Mouse (Mus musculus): Measurements from ENCODE around the gene Ahsa1. TPM values are rescaled to one million over a fixed set of nuclear protein-coding genes. Genes with fewer than 3 reads are reported as not detected.
"Not testable (repeated sequence)": the region's sequence is repeated elsewhere in the genome, so short reads cannot be mapped to it uniquely, and the experiment has no call there.

Ahsa1 gene
- polyA plus RNA-seq, 1 experiment from 2014 or later = 196 TPM

DNA sequence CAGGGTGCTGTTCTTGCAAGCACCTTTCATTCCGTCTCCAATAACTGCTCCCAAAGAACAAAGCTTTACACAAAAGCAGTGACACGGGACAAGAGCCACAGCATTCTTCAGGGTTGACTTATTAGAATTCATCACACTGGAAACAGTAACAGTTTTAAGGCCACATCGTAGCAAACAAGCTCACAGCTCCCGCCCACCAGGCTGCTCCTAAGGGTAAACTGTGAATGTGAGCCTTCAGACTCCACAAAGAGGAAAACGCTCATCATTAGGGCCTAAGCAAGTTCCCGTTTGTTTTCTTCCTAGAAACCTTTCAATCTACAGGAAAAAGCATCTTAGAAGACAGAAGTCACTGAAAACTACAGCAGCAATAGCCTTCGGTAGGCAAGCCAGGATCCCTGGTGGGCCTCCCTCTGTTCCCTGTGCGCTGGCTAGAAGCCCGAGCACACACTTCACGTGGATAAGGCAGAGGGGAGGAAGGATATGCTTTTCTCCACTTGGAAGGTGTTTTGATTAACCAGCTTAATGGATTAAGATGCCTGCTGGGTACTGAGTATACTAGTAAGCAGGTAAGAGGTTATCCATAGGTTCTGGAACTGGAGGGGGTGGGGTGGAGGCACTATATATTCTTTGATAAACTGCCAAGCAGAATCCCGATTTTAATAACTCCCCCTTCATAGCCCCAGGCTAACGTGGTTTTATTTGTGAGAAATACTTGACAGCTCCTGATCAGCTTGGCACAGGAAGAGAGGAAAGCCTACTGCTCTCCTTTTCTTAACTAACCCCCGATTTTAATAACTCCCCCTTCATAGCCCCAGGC is 39.7 kb downstream of the Ahsa1 start:
- no peak overlapping the region for H3K9ac ChIP-seq (ENCODE audit: low read depth, low read length)
- H3K9me3 ChIP-seq (replicated peaks; ENCODE audit: control insufficient read depth, low read length) = no peaks in the 10 kb centered on the region
- peaks cover 15% of the 10 kb centered on the region; the same call in 1 of the 2 replicates for H3K36me3 ChIP-seq (ENCODE audit: control insufficient read depth, insufficient read depth, low read length)
- 46% methylated on average over 13 of the region's 13 CpGs for WGBS (ENCODE audit: insufficient replicate concordance)
- no peak overlapping the region for H3K4me3 ChIP-seq (ENCODE audit: low read depth, low read length)
- H3K27me3 ChIP-seq (ENCODE audit: control insufficient read depth, insufficient read depth, low read length) = peaks cover 3% of the 10 kb centered on the region; the same call in 1 of the 2 replicates
- H3K27ac ChIP-seq (ENCODE audit: low read depth, low read length) = no peak overlapping the region
- no peak overlapping the region for H3K4me2 ChIP-seq
- no peak for ATAC-seq (replicated peaks; ENCODE audit: insufficient number of reproducible peaks, low FRiP score, low TSS enrichment)
- H3K4me1 ChIP-seq (ENCODE audit: control insufficient read depth, insufficient read depth, low read length) = no peaks in the 10 kb centered on the region; the same call in 1 of the 2 replicates

DNA sequence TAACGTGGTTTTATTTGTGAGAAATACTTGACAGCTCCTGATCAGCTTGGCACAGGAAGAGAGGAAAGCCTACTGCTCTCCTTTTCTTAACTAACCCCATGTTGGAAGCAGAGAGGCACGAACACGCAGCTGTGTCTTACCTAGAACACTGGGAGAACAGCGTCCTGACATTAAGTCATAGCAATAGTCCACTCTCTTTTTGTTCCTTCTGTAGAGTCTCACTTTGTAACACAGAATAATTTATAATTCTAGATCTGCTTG is 40.2 kb downstream of the Ahsa1 start:
- not testable (repeated sequence) for ATAC-seq (replicated peaks; ENCODE audit: insufficient number of reproducible peaks, low FRiP score, low TSS enrichment); H3K9ac ChIP-seq (ENCODE audit: low read depth, low read length); H3K4me1 ChIP-seq (ENCODE audit: control insufficient read depth, insufficient read depth, low read length); H3K27ac ChIP-seq (ENCODE audit: low read depth, low read length); H3K27me3 ChIP-seq (ENCODE audit: control insufficient read depth, insufficient read depth, low read length); H3K4me3 ChIP-seq (ENCODE audit: low read depth, low read length); H3K4me2 ChIP-seq; H3K9me3 ChIP-seq (replicated peaks; ENCODE audit: control insufficient read depth, low read length)
- WGBS (ENCODE audit: insufficient replicate concordance) = 80% methylated on average over 4 of the region's 4 CpGs
- H3K36me3 ChIP-seq (ENCODE audit: control insufficient read depth, insufficient read depth, low read length) = peaks cover 15% of the 10 kb centered on the region; the same call in 1 of the 2 replicates

DNA sequence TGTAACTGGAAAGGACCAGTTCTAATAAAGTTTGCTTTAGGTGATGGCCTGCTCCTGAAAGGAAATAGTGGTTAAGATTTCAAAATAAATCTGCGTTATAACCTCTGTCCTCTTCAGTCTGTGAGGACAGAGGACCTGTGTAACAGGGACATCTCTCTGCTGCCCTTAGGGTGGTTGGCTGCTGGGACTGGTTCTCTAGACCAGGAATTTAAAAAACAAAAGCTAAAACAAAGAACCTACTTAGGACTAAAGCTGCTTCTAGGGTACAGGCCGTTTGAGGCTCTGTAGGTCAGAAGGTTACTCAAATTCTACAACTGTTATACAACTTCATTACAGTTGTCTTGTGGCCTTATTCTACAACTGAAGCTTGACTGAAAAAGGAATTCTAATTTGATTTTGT is 46.8 kb downstream of the Ahsa1 start:
- Histone ChIP-seq H3K27me3 (ENCODE audit: control insufficient read depth, insufficient read depth, low read length) (no peaks in the 10 kb centered on the region), H3K9ac (ENCODE audit: low read depth, low read length) (no peak overlapping the region), H3K9me3 (replicated peaks; ENCODE audit: control insufficient read depth, low read length) (no peaks in the 10 kb centered on the region), H3K4me1 (ENCODE audit: control insufficient read depth, insufficient read depth, low read length) (no peaks in the 10 kb centered on the region), H3K36me3 (ENCODE audit: control insufficient read depth, insufficient read depth, low read length) (peaks cover 24% of the 10 kb centered on the region), H3K4me3 (ENCODE audit: low read depth, low read length) (no peak overlapping the region), H3K27ac (ENCODE audit: low read depth, low read length) (no peak overlapping the region), H3K4me2 (no peak overlapping the region)
- ATAC-seq (replicated peaks; ENCODE audit: insufficient number of reproducible peaks, low FRiP score, low TSS enrichment) = no peak
- 78% methylated on average over 2 of the region's 2 CpGs for WGBS (ENCODE audit: insufficient replicate concordance)

DNA sequence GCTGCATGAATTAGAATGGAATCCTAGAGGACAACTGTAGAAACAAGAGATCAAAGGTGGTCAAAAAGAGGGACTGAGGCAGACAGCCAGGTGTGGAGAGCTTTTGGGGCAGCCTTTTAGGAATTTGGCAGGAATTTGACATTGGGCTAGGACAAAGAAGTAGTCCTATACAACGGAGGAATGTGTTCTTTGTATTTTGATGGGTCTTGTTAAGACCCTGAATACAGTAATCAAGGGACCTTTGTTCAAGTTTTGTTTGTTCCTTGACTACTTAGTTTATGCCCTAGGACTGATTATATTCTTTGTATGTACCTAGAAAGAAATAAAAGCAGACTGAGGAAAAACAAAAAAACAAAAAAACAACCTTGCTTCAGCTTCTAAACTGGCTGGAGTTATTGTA is 51.7 kb downstream of the Ahsa1 start:
- Histone ChIP-seq H3K27me3 (ENCODE audit: control insufficient read depth, insufficient read depth, low read length) (no peaks in the 10 kb centered on the region), H3K4me2 (no peak overlapping the region), H3K36me3 (ENCODE audit: control insufficient read depth, insufficient read depth, low read length) (no peaks in the 10 kb centered on the region; the same call in 1 of the 2 replicates), H3K27ac (ENCODE audit: low read depth, low read length) (no peak overlapping the region), H3K9ac (ENCODE audit: low read depth, low read length) (no peak overlapping the region), H3K4me3 (ENCODE audit: low read depth, low read length) (no peak overlapping the region), H3K9me3 (replicated peaks; ENCODE audit: control insufficient read depth, low read length) (no peaks in the 10 kb centered on the region), H3K4me1 (ENCODE audit: control insufficient read depth, insufficient read depth, low read length) (no peaks in the 10 kb centered on the region)
- no peak for ATAC-seq (replicated peaks; ENCODE audit: insufficient number of reproducible peaks, low FRiP score, low TSS enrichment)
- 68% methylated on average over 1 of the region's 1 CpGs for WGBS (ENCODE audit: insufficient replicate concordance)

DNA sequence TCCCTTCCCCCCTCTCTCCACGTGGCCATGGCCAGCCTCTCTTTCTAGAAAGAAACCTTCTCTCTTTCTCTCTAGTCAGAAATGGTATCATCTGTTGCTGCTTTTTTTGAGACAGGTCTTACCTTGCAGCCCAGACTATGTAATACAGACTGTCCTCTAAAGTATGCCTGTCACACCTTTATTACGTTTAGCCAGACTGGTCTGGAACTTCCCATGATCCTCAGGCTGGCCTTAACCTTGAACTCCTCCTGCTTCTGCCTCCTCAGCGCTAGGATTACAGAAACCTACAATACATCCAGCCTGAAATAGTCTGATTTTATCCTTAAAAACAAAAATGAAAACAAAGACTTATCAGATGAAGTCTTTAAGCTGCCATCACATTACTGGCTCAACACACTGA is 53.0 kb downstream of the Ahsa1 start:
- H3K27ac ChIP-seq (ENCODE audit: low read depth, low read length) = no peak overlapping the region
- WGBS (ENCODE audit: insufficient replicate concordance) = 89% methylated on average over 3 of the region's 3 CpGs
- H3K4me1 ChIP-seq (ENCODE audit: control insufficient read depth, insufficient read depth, low read length) = no peaks in the 10 kb centered on the region
- H3K4me3 ChIP-seq (ENCODE audit: low read depth, low read length) = no peak overlapping the region
- H3K9me3 ChIP-seq (replicated peaks; ENCODE audit: control insufficient read depth, low read length) = no peaks in the 10 kb centered on the region
- no peak overlapping the region for H3K9ac ChIP-seq (ENCODE audit: low read depth, low read length)
- H3K36me3 ChIP-seq (ENCODE audit: control insufficient read depth, insufficient read depth, low read length) = no peaks in the 10 kb centered on the region
- no peaks in the 10 kb centered on the region for H3K27me3 ChIP-seq (ENCODE audit: control insufficient read depth, insufficient read depth, low read length)
- H3K4me2 ChIP-seq = no peak overlapping the region
- ATAC-seq (replicated peaks; ENCODE audit: insufficient number of reproducible peaks, low FRiP score, low TSS enrichment) = no peak

Small RNA genes lying within 50 kb of the gene (microRNA-seq; reads per million reads assigned to microRNA genes)
- gene Gm47293 (ENCODE audit: borderline number of aligned reads) = 0.27 reads per million

Other genes with a start within 250 kb of the Ahsa1 start
- not detected in 2 replicates for gene Tmem63c, start 245.1 kb upstream of the Ahsa1 start, polyA plus RNA-seq (2014; fragmentation: Nextera tagmentation; extraction: Ambion mirVana)
- gene Ngb, start 163.9 kb upstream of the Ahsa1 start, polyA plus RNA-seq (2014; fragmentation: Nextera tagmentation; extraction: Ambion mirVana) = 0.16 TPM in 1 of 2 replicates, not detected in the other
- gene Gstz1, start 119.3 kb upstream of the Ahsa1 start, polyA plus RNA-seq (2014; fragmentation: Nextera tagmentation; extraction: Ambion mirVana) = 49.0 and 52.7 TPM in 2 replicates
- 14.5 and 15.2 TPM in 2 replicates for gene Pomt2, start 118.5 kb upstream of the Ahsa1 start, polyA plus RNA-seq (2014; fragmentation: Nextera tagmentation; extraction: Ambion mirVana)
- gene Samd15, start 66.8 kb upstream of the Ahsa1 start, polyA plus RNA-seq (2014; fragmentation: Nextera tagmentation; extraction: Ambion mirVana) = 2.0 and 3.2 TPM in 2 replicates
- gene Tmed8, start 66.0 kb upstream of the Ahsa1 start, polyA plus RNA-seq (2014; fragmentation: Nextera tagmentation; extraction: Ambion mirVana) = 2.1 and 3.0 TPM in 2 replicates
- gene Noxred1, start 27.7 kb upstream of the Ahsa1 start, polyA plus RNA-seq (2014; fragmentation: Nextera tagmentation; extraction: Ambion mirVana) = 1.00 and 1.2 TPM in 2 replicates
- 34.8 and 36.9 TPM in 2 replicates for gene Vipas39, start 223 bp upstream of the Ahsa1 start, polyA plus RNA-seq (2014; fragmentation: Nextera tagmentation; extraction: Ambion mirVana)
- gene Ism2, start 33.2 kb downstream of the Ahsa1 start, polyA plus RNA-seq (2014; fragmentation: Nextera tagmentation; extraction: Ambion mirVana) = 0.44 and 0.83 TPM in 2 replicates
- gene Sptlc2, start 121.9 kb downstream of the Ahsa1 start, polyA plus RNA-seq (2014; fragmentation: Nextera tagmentation; extraction: Ambion mirVana) = 73.2 and 82.1 TPM in 2 replicates
- gene Slirp, start 177.4 kb downstream of the Ahsa1 start, polyA plus RNA-seq (2014; fragmentation: Nextera tagmentation; extraction: Ambion mirVana) = 256 and 291 TPM in 2 replicates
- gene Alkbh1, start 177.5 kb downstream of the Ahsa1 start, polyA plus RNA-seq (2014; fragmentation: Nextera tagmentation; extraction: Ambion mirVana) = 39.6 and 52.6 TPM in 2 replicates
- 95.7 and 95.9 TPM in 2 replicates for gene Snw1, start 205.8 kb downstream of the Ahsa1 start, polyA plus RNA-seq (2014; fragmentation: Nextera tagmentation; extraction: Ambion mirVana)
- not detected in 2 replicates for gene Gm5788, start 228.2 kb downstream of the Ahsa1 start, polyA plus RNA-seq (2014; fragmentation: Nextera tagmentation; extraction: Ambion mirVana)
- not detected in 2 replicates for gene Gm8300, start 247.8 kb downstream of the Ahsa1 start, polyA plus RNA-seq (2014; fragmentation: Nextera tagmentation; extraction: Ambion mirVana)

All from heart, embryonic 11.5 days (tissue).